Mouse (Mus musculus): Measurements from ENCODE around the gene Slc39a8.

Gene Slc39a8

DNA sequence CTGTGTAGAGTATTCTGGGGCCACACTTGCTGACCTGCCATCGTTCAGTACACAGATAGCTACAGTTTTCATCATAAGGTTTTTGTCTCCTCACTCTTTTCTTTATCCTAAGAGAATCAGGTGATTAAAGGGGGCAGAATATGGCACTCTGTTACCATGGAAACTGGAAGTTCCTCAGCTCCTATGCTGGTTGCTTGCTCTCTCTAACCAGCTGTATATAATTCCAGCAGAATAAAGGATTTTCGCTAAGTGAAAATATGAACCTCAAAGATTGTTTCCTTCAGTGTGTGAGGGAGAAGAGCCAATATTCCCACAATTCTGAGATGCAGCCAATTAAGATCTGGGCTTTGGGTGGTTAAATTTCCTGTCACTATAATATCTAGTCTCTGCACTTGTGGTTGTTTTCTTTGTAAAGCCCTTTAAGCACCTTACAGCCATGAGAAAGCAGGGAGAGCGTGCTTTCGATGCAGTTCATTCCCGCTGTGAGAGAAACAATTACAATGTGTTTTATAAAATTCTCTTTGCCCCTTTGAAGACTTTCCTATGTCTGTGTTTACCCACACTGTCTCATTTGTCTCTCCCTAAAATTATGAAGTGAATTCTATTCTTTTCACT, 93.6 kb downstream of the Slc39a8 start:
- no peak for DNase-seq (ENCODE audit: low spot score in 2 of 2)

DNA sequence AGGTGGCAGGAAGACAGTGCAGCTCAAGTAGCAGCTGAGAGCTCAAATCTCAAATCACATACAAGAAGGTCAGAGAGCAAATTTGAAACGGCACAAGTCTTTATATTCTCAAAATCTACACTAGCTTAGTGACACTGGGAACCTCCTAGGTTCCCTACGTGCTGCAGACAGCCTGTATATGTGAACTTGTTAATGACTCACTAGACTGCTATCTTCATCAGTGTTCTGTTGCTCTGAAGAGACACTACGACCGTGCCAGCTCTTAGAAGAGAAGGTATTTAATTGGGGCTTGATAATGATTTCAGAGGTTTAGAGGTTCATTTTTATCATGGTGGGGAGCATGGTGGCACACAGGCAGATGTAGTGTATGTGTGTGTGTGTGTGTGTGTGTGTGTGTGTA, 94.2 kb downstream of the Slc39a8 start:
- no peak for DNase-seq (ENCODE audit: low spot score in 2 of 2)

DNA sequence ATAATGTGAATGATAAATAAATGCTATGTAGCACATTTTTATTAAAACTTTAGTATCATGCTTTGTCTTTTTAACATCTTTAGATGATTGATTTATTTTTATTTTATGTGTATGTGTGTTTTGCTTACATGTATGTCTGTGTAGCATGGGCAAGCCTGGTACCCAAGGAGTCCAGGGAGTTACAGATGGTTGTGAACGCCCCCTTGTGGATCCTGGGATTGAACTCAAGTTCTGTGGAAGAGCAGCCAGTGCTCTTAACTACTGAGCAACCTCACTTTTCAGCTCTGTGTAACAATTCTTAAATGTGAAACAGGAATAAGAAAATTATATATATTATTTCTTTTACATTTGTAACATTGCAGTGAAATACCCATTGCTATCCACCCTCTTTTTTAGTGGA, 101.7 kb downstream of the Slc39a8 start:
- peak in 1 of 2 experiments; percentile 4 for DNase-seq (ENCODE audit: low spot score in 2 of 2)

DNA sequence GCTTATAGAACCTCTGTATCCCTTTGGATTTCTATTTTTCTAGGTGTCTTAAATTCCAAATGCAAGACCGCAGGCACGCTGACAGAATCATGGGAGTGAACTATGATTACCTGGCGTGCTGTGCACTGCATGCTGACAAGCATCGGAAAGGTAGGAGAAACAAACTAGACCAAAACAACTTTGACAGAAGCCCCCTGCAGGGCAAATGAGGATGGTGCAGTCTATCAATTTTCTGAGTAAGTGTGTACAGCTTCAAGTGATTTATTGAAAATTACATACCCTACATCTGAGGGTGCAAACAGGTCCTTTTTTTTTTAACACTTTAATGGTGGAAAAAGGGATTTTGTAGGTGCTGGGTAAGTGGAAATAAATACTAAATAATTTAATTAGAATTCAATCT, 103.1 kb downstream of the Slc39a8 start:
- DNase-seq (ENCODE audit: low spot score in 2 of 2), result peak in 1 of 2 experiments; percentile 11

DNA sequence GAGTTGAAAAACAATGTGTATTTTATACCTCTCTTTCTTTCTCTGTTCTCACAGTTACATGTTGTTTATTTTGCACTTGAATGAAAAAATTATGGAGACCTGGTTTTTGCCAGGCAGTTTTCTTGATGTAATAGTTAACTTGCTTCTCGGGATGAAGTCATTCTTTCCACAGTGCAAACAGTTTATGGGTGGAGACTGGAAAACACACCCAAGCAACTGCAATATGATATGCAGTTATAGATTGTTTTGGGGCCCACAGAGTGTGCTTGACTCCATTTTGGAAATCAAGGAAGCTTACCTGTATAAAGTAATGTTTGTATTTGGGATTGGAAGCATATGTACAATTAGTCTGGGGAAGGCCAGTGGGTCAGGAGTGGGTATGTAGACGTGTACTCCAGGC, 112.4 kb downstream of the Slc39a8 start:
- DNase-seq (ENCODE audit: low spot score in 2 of 2), result no peak

Data from thymus, postnatal 10 days (tissue).